Mouse (Mus musculus) testis, adult 2 months (tissue): ENCODE measurements around the gene Foxn3.

Experiments
- CTCF ChIP-seq: fragments of 200-500 bp; IDR thresholded peaks from 2 replicates; pipeline ENCODE4 v1.5.1; 2012; ENCODE audit warnings: low read depth, mild to moderate bottlenecking, inconsistent platforms, low read length, moderate library complexity; ENCODE audit not compliant: control insufficient read depth, insufficient read depth, insufficient replicate concordance
- POLR2A ChIP-seq: fragments of 200-500 bp; IDR thresholded peaks from 2 replicates; pipeline ENCODE4 v1.6.1; 2012; ENCODE audit warnings: low read depth, mild to moderate bottlenecking, inconsistent platforms, low read length, moderate library complexity; ENCODE audit not compliant: control insufficient read depth

GRCm38 (mm10) chr12:99562867-99563189, 554 bp downstream of the Foxn3 start:
- TF ChIP-seq CTCF = no peak
- no peak for TF ChIP-seq POLR2A
